Mouse (Mus musculus): ENCODE measurements around the gene Gimap7.

The Gimap7 gene

GRCm38 (mm10) chr6:48718455-48718854 lies at the start of gene Gimap7, which contains the start of gene Gm28053:
Gene Gimap7 (plus strand): TSS chr6:48718621.
Gene Gm28053 (plus strand): TSS chr6:48718607.
- peak; percentile 66 to 70 for DNase-seq

GRCm38 (mm10) chr6:48669446-48669969 lies 48.9 kb upstream of the Gimap7 start:
- no peak for DNase-seq

- DNase-seq, result peak; percentile 47 to 52
Observed at GRCm38 (mm10) chr6:48674291-48675058, 43.9 kb upstream of the Gimap7 start.

DNA sequence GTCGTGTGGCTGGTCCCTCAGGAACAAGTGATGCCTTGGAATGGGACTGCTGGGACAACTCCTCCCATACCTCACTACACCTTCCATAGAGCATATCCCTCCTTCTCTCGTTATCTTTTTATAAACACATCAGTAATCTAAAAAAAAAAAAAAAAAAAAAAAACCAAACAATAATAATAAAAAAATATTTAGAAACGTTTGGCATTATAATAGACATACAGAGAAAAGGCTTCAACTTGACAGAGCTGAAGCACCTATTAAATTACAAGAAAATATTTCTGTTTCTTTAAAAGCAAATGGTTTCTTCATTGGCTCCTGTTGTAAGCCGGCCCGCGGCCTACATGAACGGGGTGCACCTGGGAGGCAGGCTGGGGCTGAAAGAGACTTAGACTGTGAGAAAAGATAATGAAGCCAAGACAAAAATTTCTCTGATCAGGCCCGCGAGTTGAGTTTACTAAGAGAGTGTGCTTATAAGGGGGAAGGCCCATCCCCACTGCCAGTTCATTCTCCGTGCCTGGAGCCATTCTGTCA lies 43.0 kb upstream of the Gimap7 start:
- DNase-seq, result peak in 1 of 2 experiments; percentile 46

DNA sequence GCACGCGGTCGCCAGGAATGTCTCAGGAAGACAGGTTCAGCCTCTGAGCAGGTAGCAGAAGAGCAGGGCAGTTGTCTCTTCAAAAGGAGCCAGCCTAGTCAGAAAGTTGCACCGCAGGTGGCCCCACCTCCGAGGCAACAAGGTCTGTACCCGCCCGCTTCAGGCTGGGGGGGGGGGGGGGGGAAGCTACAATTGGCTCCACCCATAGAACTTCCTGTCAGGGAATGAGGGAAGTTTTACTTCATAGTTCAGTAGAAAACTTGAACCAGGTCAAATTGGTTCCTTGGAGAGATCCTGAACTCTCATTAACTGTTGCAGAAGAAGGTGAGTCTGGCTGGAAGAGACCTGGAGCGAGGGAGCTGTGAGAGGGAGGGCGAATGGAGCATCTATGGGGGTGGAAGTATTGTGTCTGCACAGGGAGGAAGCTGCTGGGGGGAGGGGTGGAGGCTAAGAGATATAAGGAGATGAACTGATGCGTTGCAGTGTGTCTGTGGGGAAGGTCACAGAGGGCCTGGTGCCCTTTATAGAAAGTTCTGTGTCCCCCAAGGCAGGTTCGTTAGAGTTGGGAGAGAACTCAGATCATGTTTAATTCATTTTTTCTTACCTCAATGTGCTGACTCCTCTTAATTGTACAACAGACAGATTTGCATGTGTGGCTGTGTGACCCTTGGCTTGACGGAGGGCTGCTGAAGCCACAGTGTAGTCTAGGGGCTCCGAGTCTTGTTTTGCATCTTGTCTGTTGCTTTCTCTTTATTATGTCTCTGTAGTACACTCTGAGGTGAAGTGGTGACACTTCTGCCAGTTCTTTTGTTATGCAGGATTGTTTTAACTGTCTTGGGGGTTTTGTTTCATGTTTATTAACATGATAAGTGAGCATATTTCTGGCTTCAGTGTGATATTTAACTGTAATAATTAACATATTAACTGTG lies 42.2 kb upstream of the Gimap7 start, which contains the start of gene Gimap9:
Gene Gimap9 (plus strand): TSS at position 199 of the 929 bp plus-strand sequence.
- DNase-seq, result peak; percentile 86

DNA sequence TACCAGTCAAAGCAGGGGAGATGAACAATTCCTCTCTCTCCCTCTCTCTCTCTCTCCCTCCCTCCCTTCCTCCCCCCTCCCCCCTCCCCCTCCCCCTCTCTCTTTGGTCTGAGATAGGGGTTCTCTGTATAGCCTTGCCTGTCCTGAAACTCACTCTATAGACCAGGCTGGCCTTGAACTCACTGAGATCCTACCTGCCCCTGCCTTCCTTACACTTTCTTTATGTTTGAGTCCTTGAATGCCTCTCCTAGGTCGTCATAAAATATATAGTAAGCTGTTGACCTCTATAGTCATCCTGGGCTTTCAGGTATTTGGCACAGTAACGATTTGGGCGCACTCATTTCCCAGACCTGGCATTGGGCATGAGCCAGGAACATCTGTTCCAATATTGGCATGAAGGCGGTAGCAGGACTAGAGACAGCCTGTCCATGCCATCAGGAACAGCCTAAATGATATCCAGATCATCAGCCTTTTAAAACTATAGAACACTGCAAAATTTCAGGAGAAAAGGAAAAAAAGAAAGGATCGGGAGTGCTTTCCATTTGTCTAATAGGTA lies 41.5 kb upstream of the Gimap7 start:
- DNase-seq, result no peak

- DNase-seq, result no peak
Observed at GRCm38 (mm10) chr6:48677492-48678345, 40.7 kb upstream of the Gimap7 start.

DNA sequence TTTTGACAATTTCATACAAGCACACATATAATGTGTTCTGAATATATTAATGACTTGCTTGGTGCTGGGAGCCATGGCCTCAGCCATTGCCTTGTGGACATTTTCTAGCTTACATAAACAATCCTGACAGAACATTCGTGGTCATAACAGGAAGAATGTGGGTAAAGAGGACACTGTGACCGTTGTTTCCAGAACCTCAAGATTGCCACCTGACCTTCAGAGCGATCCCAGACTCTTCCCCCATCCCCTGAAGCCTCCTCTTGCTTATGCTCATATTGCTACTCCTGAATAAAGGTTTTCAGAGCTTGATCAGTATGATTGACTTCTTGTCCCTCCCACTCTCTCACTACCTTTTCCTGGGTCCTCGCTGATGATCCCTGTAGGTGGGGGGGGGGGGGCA lies 40.0 kb upstream of the Gimap7 start:
- DNase-seq, result no peak

DNA sequence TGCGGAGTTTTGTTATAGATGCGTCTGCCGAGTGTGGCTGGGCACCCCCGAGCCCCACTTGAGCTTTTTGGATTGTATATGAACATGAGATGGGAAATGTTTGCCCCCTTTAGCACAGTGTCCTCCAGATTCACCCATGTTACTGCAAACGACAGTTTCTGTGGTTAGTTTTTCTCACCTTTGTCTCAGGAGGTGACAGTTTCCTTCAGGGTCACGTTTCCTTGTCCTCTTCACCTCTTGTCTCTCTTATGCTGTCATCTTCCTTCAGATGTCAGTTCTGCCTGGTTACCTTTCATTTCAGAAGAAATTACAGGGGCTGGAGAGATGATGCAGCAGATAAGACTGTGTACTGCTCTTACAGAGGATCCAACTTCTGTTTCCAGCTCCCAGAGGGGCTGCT lies 38.7 kb upstream of the Gimap7 start:
- DNase-seq, result no peak

GRCm38 (mm10) chr6:48680421-48680820 lies 38.0 kb upstream of the Gimap7 start:
- no peak for DNase-seq

- peak in 1 of 2 experiments; percentile 48 for DNase-seq
Observed at GRCm38 (mm10) chr6:48681472-48682090, 36.8 kb upstream of the Gimap7 start.

- DNase-seq, result no peak
Observed at GRCm38 (mm10) chr6:48682271-48682670, 36.1 kb upstream of the Gimap7 start.

DNA sequence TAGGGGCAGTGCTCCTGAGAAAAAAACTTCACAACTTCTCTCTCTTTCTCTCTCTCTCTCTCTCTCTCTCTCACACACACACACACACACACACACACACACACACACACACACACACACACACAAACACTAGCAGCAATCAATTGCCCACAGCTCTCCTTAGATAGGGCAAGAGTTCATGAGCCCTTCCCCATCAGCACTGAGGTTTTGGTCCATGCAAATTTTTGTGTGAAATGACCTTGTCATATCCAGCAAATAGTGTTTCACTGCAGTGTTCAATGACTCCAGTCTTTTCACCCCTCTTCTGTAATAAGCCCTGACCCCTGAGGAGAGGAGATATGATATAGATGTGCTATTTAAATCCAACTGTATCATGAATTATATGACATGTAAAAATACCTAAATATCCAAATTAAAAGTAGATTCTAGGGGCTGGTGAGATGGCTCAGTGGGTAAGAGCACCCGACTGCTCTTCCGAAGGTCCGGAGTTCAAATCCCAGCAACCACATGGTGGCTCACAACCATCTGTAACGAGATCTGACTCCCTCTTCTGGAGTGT lies 35.1 kb upstream of the Gimap7 start:
- peak in 1 of 2 experiments; percentile 25 for DNase-seq

- no peak for DNase-seq
Observed at GRCm38 (mm10) chr6:48684319-48684718, 34.1 kb upstream of the Gimap7 start, which contains the start of gene Gimap4. Gene Gimap4 (plus strand): TSS chr6:48684549.

DNA sequence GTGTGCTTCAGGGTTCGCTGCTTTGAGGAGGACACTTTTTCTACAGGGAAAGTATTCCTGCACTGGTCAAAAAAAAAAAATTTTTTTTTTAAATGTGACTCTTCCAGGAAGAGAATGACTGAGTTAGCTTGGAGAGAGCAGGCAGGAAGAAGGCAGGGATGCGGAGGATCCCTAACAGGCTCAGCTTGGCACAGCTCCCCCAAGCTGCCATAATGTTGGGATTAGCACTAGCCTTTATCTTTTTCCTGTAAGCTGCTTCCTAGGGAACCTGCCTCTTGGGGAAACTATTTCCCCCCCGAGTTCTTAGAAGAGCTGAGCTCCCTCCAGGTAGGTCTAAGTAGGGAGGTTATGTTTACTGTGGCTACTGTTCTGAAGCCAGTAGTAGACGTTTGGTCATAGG lies 33.6 kb upstream of the Gimap7 start:
- no peak for DNase-seq

DNA sequence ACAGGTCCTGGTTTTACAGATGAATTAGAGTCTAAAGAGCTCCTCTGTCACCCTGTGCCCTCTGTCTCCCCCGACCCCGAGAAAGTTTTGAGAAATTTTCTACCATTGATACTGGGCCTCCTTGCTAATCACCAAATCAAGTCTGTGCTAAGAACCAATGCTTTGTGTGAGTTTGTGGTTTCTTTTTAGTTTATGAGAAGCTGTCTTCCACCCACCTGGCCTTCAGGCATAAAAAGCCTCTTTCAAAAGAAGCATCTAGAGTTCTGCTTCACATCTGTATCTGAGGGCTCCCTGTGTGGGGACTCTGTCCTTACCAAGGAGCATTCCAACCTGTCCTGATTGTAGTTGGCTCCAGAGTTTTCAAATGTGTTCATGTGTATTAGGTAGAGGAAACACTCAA lies 33.2 kb upstream of the Gimap7 start:
- no peak for DNase-seq

GRCm38 (mm10) chr6:48685694-48686665 lies 32.4 kb upstream of the Gimap7 start:
- DNase-seq, result no peak

GRCm38 (mm10) chr6:48687077-48687476 lies 31.3 kb upstream of the Gimap7 start:
- peak; percentile 57 to 59 for DNase-seq

- DNase-seq, result peak; percentile 54 to 63
Observed at GRCm38 (mm10) chr6:48689320-48689719, 29.1 kb upstream of the Gimap7 start.

GRCm38 (mm10) chr6:48692962-48693361 lies 25.5 kb upstream of the Gimap7 start:
- DNase-seq, result peak; percentile 68 to 73
